Mouse (Mus musculus): Measurements from ENCODE around the gene Ankrd39. TPM values are rescaled to one million over a fixed set of nuclear protein-coding genes. Genes with fewer than 3 reads are reported as not detected.

Gene Ankrd39
- 26.7 and 30.5 TPM in 2 replicates for polyA plus RNA-seq (2015; fragmentation: Nextera tagmentation; extraction: Ambion mirVana)

DNA sequence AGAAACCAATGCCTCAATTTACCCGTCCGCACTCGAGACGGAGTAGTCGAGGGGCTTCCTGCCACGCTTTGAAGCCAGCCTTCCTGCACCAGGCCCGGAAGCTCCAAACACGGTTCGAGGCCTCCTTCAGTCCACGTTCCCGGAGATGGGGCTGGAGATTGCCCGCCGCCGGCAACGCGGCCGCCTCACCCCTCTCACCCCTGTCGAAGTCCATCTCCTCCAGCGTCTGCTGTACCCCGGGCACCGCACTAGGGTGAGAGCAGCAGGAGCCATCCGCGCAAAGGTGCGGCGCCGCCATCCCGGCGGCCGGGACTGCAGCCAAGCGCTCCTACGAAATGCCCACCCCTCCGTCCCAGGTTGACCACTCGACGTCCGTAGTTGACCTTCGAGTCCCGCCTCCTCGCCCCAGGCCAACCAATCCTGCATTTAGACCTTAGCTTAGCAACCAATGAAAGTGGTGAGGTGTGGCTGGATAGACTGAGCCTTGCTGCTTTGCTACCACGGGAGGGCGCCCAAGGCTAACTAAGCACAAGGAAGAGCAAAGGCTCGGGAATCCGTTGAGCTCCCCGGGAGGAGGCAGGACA, at the start of gene Ankrd39:
TSS of gene Ankrd39 (minus strand) at position 558 of the 584 bp plus-strand sequence.
- peaks cover 36% of the 10 kb centered on the region for H3K4me1 ChIP-seq (ENCODE audit: control insufficient read depth, insufficient read depth, low read length)
- H3K27me3 ChIP-seq (ENCODE audit: control insufficient read depth, insufficient read depth, low read length) = no peaks in the 10 kb centered on the region
- peak within 1 kb of the TSS; percentile 82 for H3K27ac ChIP-seq (ENCODE audit: low read length)
- peak within 1 kb of the TSS; percentile 86 for H3K4me2 ChIP-seq (ENCODE audit: low read depth, low read length)
- peak; percentile 99 for ATAC-seq (ENCODE audit: insufficient read depth, low FRiP score)
- peak within 1 kb of the TSS; percentile 88 for H3K9ac ChIP-seq (ENCODE audit: low read length)
- peaks cover 20% of the 10 kb centered on the region for H3K36me3 ChIP-seq (ENCODE audit: control insufficient read depth, insufficient read depth, low read length)
- H3K4me3 ChIP-seq (replicated peaks; ENCODE audit: low read length) = peak within 1 kb of the TSS; percentile 82
- H3K9me3 ChIP-seq (replicated peaks; ENCODE audit: control insufficient read depth, low read length) = no peaks in the 10 kb centered on the region
- WGBS = under 1% methylated on average over 43 of the region's 43 CpGs

DNA sequence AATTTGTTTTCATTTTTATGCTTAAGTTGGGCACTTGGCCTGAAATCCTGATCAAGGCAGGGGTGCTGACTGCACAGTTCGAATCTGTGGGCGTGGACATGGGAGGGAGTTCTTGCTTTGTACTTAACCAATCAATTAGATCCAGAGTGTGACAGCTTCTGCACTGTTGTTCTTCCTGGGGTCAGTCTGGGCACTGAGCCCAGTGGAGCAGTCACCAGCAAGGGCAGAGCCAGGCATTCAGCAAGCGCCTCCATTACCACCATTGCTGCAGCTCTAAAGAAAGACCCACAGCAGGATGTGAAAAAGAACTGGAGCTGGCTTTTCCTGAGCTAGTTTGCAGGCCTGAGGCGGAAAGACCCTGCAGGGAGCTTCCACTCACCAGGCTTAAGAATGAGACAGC, 48.9 kb upstream of the Ankrd39 start:
- Histone ChIP-seq H3K4me1 (ENCODE audit: control insufficient read depth, insufficient read depth, low read length) (peaks cover 12% of the 10 kb centered on the region), H3K36me3 (ENCODE audit: control insufficient read depth, insufficient read depth, low read length) (no peaks in the 10 kb centered on the region), H3K27ac (ENCODE audit: low read length) (peak overlapping the region; percentile 77), H3K4me2 (ENCODE audit: low read depth, low read length) (peak overlapping the region; percentile 19; the same call in 1 of the 2 replicates), H3K27me3 (ENCODE audit: control insufficient read depth, insufficient read depth, low read length) (no peaks in the 10 kb centered on the region), H3K4me3 (replicated peaks; ENCODE audit: low read length) (no peak overlapping the region), H3K9me3 (replicated peaks; ENCODE audit: control insufficient read depth, low read length) (no peaks in the 10 kb centered on the region), H3K9ac (ENCODE audit: low read length) (no peak overlapping the region)
- peak; percentile 83 for ATAC-seq (ENCODE audit: insufficient read depth, low FRiP score)
- WGBS = 28% methylated on average over 4 of the region's 4 CpGs

DNA sequence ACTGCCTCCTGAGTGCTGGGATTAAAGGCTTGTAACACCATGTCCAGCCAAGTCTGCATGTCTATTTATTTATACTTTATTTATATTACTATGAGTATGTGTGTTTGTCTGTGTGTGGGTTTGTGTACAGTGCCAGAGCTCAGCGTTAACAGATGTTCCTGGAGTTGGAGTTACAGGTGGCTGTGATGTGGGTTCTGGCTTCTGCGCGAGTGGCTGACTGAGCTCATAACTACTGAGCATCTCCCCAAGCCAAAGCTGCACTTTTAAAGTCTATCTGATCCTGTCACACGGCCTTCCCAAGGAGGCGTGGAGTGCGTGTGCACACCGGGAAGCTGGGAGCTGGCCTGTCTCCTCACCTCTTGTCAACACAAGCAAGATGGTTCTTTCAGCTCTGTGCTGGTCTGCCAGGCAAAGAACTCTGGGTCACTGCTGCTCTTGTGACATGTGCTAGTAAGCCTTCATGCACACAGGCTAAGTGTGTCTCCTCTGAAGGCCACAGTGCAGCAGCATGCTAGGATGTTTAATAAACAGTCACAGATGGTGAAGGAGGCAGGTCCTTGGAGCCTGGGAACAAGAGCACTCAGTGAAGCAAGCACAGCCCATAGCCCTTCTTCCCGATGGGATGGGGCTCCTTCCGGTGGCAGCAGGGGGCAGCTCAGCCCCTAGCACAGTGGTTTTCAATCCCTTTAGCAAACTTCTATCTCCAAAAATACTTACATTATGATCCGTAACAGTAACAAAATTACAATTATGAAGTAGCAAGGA, 48.1 kb upstream of the Ankrd39 start:
- Histone ChIP-seq H3K4me1 (ENCODE audit: control insufficient read depth, insufficient read depth, low read length) (peaks cover 17% of the 10 kb centered on the region), H3K27ac (ENCODE audit: low read length) (peak overlapping the region; percentile 77), H3K36me3 (ENCODE audit: control insufficient read depth, insufficient read depth, low read length) (no peaks in the 10 kb centered on the region), H3K9me3 (replicated peaks; ENCODE audit: control insufficient read depth, low read length) (no peaks in the 10 kb centered on the region), H3K9ac (ENCODE audit: low read length) (no peak overlapping the region), H3K4me2 (ENCODE audit: low read depth, low read length) (no peak overlapping the region), H3K27me3 (ENCODE audit: control insufficient read depth, insufficient read depth, low read length) (no peaks in the 10 kb centered on the region), H3K4me3 (replicated peaks; ENCODE audit: low read length) (no peak overlapping the region)
- WGBS = 40% methylated on average over 10 of the region's 10 CpGs
- ATAC-seq (ENCODE audit: insufficient read depth, low FRiP score) = 0 out of 2 replicates have a peak, but pooled peaks have one; percentile 14

DNA sequence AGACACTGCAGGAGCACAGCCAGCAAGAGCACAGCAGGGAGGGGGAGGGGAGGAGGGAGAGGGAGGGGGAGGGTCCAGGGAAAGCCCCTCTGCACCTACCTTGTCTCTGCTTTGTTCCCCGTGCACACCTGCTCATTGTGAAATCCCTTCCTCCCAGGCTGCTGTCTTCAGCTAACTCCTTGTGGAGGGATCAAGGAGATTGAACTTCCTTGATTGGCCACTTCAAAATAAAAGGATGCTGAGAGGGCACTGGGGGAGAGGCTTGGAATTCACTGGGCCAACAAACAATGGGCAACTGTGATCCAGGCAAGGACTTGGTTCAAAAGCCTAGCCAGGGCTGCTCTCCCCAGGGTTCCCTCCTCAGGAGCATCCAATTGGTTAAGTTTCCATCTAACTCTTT, 45.9 kb upstream of the Ankrd39 start:
- no peak overlapping the region for H3K27ac ChIP-seq (ENCODE audit: low read length)
- ATAC-seq (ENCODE audit: insufficient read depth, low FRiP score) = no peak
- 18% methylated on average over 1 of the region's 1 CpGs for WGBS

DNA sequence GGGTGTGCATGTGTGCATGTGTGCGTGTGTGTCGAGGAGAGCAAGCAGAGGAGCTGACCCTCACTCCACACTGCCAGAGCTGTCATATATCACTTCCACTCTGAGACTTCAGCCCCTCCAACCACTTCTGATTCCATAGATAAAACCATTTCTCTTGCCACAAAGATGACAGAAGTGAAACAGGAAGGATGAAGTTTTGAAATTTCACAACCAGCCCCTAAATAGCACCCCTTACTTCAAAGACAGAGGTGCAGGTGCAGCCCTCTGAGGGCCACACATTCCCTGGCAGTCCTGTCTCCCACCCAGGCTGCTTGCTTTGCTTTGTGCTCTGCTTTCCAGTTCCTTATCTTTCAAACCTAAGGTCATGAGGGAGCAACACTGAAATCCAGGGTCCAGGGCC, 44.2 kb upstream of the Ankrd39 start:
- Histone ChIP-seq H3K4me2 (ENCODE audit: low read depth, low read length) (no peak overlapping the region), H3K4me1 (ENCODE audit: control insufficient read depth, insufficient read depth, low read length) (peaks cover 45% of the 10 kb centered on the region), H3K9me3 (replicated peaks; ENCODE audit: control insufficient read depth, low read length) (no peaks in the 10 kb centered on the region), H3K9ac (ENCODE audit: low read length) (no peak overlapping the region), H3K36me3 (ENCODE audit: control insufficient read depth, insufficient read depth, low read length) (no peaks in the 10 kb centered on the region), H3K27me3 (ENCODE audit: control insufficient read depth, insufficient read depth, low read length) (no peaks in the 10 kb centered on the region), H3K4me3 (replicated peaks; ENCODE audit: low read length) (no peak overlapping the region), H3K27ac (ENCODE audit: low read length) (no peak overlapping the region)
- 65% methylated on average over 2 of the region's 2 CpGs for WGBS
- no peak for ATAC-seq (ENCODE audit: insufficient read depth, low FRiP score)

More for the DNA sequence above, 45.9 kb upstream of the Ankrd39 start:
- Histone ChIP-seq H3K9me3 (replicated peaks; ENCODE audit: control insufficient read depth, low read length) (no peaks in the 10 kb centered on the region), H3K4me1 (ENCODE audit: control insufficient read depth, insufficient read depth, low read length) (peaks cover 39% of the 10 kb centered on the region), H3K4me3 (replicated peaks; ENCODE audit: low read length) (no peak overlapping the region), H3K9ac (ENCODE audit: low read length) (no peak overlapping the region), H3K36me3 (ENCODE audit: control insufficient read depth, insufficient read depth, low read length) (no peaks in the 10 kb centered on the region), H3K27me3 (ENCODE audit: control insufficient read depth, insufficient read depth, low read length) (no peaks in the 10 kb centered on the region), H3K4me2 (ENCODE audit: low read depth, low read length) (no peak overlapping the region)

DNA sequence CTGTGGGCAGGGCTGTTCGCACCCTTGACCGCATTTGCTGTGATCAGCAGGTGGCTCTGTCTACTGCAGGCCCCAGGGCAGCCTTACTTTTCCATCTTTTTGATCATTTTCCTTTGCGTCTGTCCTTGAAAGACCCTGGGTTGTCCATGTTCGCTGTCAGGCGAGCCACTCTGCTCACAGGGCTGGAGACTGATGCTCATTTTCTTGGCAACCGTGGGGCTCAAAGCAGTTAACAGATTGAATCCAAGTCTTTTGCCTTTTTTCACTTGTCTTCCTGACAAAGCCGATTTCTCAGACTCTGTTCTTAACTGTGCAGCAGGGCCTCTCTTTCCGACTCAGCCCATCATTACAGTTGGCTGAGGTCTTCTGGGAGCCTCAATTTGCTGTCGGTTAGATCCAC, 43.4 kb upstream of the Ankrd39 start:
- Histone ChIP-seq H3K9ac (ENCODE audit: low read length) (peak overlapping the region; percentile 4; the same call in 1 of the 2 replicates), H3K4me2 (ENCODE audit: low read depth, low read length) (no peak overlapping the region), H3K27ac (ENCODE audit: low read length) (peak overlapping the region; percentile 70), H3K27me3 (ENCODE audit: control insufficient read depth, insufficient read depth, low read length) (no peaks in the 10 kb centered on the region), H3K4me1 (ENCODE audit: control insufficient read depth, insufficient read depth, low read length) (peaks cover 38% of the 10 kb centered on the region), H3K4me3 (replicated peaks; ENCODE audit: low read length) (no peak overlapping the region), H3K36me3 (ENCODE audit: control insufficient read depth, insufficient read depth, low read length) (no peaks in the 10 kb centered on the region), H3K9me3 (replicated peaks; ENCODE audit: control insufficient read depth, low read length) (no peaks in the 10 kb centered on the region)
- 63% methylated on average over 9 of the region's 9 CpGs for WGBS
- ATAC-seq (ENCODE audit: insufficient read depth, low FRiP score) = no peak

DNA sequence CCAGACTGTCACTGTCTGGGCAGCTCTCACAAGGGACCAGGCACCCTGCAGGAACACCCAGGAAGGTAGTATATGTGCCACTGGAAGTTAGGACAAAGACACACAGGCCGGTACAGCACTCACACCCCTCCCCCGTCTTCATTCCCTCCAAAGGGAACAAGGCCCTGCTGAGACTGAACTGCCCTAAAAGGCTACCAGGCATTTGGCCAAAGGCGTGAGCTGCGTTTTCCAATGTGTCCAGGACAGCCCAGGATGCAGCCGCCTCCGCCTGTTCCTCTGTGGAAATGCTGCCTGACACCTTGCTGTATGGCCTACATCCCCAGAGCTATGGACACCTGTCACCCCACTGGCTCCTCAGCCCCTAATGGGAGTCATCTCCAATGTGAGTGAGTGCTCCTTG, 42.2 kb upstream of the Ankrd39 start:
- Histone ChIP-seq H3K4me3 (replicated peaks; ENCODE audit: low read length) (no peak overlapping the region), H3K4me1 (ENCODE audit: control insufficient read depth, insufficient read depth, low read length) (peaks cover 34% of the 10 kb centered on the region), H3K9me3 (replicated peaks; ENCODE audit: control insufficient read depth, low read length) (no peaks in the 10 kb centered on the region), H3K36me3 (ENCODE audit: control insufficient read depth, insufficient read depth, low read length) (no peaks in the 10 kb centered on the region), H3K4me2 (ENCODE audit: low read depth, low read length) (no peak overlapping the region), H3K27me3 (ENCODE audit: control insufficient read depth, insufficient read depth, low read length) (no peaks in the 10 kb centered on the region), H3K27ac (ENCODE audit: low read length) (peak overlapping the region; percentile 70), H3K9ac (ENCODE audit: low read length) (peak overlapping the region; percentile 24)
- ATAC-seq (ENCODE audit: insufficient read depth, low FRiP score) = peak; percentile 65
- WGBS = 44% methylated on average over 6 of the region's 6 CpGs

DNA sequence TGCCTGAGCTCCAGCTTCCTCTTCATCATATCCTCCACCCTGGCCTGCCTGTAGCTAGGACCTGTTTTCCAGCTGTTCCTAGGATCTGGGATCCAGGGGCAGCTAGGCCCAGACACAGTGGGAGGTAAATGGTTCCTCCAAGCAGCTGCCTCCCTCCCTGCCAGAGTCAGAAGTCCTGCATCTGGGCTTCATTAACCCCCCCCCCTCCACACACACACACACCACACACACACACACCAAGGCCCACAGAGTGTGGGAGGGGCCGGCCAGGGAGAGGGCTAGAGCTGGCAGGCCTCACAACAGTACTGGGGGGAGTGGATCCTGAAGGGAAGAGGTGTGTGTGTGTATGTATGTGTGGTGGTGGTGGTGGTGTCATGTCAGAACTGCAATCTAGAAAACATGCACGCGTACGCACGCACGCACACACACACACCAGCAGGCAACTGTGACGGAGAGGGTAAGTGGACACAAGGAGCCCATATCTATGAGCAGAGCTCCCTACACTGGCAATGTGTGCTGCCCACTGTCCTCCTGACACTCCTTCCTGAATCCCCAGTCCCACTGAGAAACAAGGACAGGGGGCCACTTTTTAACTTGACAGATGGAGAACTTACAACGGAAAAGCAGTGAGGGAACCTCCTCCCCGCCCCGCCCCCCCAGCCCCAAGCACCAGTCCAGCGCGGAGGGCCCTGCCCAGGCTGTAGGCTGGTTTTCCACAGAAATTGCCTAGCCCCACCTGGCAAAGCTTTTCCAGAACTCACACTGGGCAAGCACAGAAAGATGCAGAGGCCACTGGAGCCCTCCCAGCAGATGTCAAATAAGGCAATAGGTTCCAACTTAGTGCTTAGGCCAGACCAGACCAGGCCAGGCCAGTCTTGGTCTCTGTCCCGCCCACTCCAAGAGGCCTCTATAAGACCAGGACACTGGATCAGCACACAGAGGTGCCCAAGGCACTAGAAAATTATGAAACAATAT, 41.5 kb upstream of the Ankrd39 start:
- WGBS = 44% methylated on average over 13 of the region's 13 CpGs
- Histone ChIP-seq H3K4me2 (ENCODE audit: low read depth, low read length) (peak overlapping the region; percentile 11; the same call in 1 of the 2 replicates), H3K27me3 (ENCODE audit: control insufficient read depth, insufficient read depth, low read length) (no peaks in the 10 kb centered on the region)

More for the DNA sequence above, 41.5 kb upstream of the Ankrd39 start:
- Histone ChIP-seq H3K4me3 (replicated peaks; ENCODE audit: low read length) (no peak overlapping the region), H3K9ac (ENCODE audit: low read length) (peak overlapping the region; percentile 24), H3K27ac (ENCODE audit: low read length) (peak overlapping the region; percentile 70), H3K36me3 (ENCODE audit: control insufficient read depth, insufficient read depth, low read length) (no peaks in the 10 kb centered on the region), H3K9me3 (replicated peaks; ENCODE audit: control insufficient read depth, low read length) (no peaks in the 10 kb centered on the region), H3K4me1 (ENCODE audit: control insufficient read depth, insufficient read depth, low read length) (peaks cover 41% of the 10 kb centered on the region)
- ATAC-seq (ENCODE audit: insufficient read depth, low FRiP score) = peak; percentile 75
